Mouse (Mus musculus): ENCODE results near the gene Shroom3. TPM values are rescaled to one million over a fixed set of nuclear protein-coding genes. Genes with fewer than 3 reads are reported as not detected.

Gene Shroom3
- total RNA-seq, 2 experiments from 2014 or later = 8.5 to 9.7 TPM

- DNase-seq = peak; percentile 61
These were observed 125.5 kb downstream of the Shroom3 start for GRCm38 (mm10) chr5:92808503-92809415.

GRCm38 (mm10) chr5:92809416-92809750 lies 126.1 kb downstream of the Shroom3 start:
- DNase-seq = no peak

- DNase-seq = no peak
These were observed 127.8 kb downstream of the Shroom3 start for GRCm38 (mm10) chr5:92810922-92811533.

- no peak for DNase-seq
These were observed 128.5 kb downstream of the Shroom3 start for GRCm38 (mm10) chr5:92811761-92812160.

- no peak for DNase-seq
These were observed 129.7 kb downstream of the Shroom3 start for GRCm38 (mm10) chr5:92812936-92813335.

- DNase-seq = no peak
These were observed 130.3 kb downstream of the Shroom3 start for GRCm38 (mm10) chr5:92813562-92813961.

GRCm38 (mm10) chr5:92814621-92815020 lies 131.4 kb downstream of the Shroom3 start:
- DNase-seq = no peak

- DNase-seq = no peak
These were observed 134.0 kb downstream of the Shroom3 start for GRCm38 (mm10) chr5:92817122-92817822.

- no peak for DNase-seq
These were observed 138.1 kb downstream of the Shroom3 start for GRCm38 (mm10) chr5:92821370-92821769.

GRCm38 (mm10) chr5:92823495-92823894 lies 140.3 kb downstream of the Shroom3 start:
- no peak for DNase-seq

- no peak for DNase-seq
These were observed 141.2 kb downstream of the Shroom3 start for GRCm38 (mm10) chr5:92824304-92825009.

- no peak for DNase-seq
These were observed 147.2 kb downstream of the Shroom3 start for GRCm38 (mm10) chr5:92830391-92830790.

GRCm38 (mm10) chr5:92834513-92834912 lies 151.3 kb downstream of the Shroom3 start:
- no peak for DNase-seq

GRCm38 (mm10) chr5:92837311-92837710 lies 154.1 kb downstream of the Shroom3 start:
- DNase-seq = no peak

GRCm38 (mm10) chr5:92838351-92838784 lies 155.1 kb downstream of the Shroom3 start:
- DNase-seq = no peak

- DNase-seq = no peak
These were observed 156.1 kb downstream of the Shroom3 start for GRCm38 (mm10) chr5:92839314-92839713.

GRCm38 (mm10) chr5:92841474-92841873 lies 158.2 kb downstream of the Shroom3 start:
- DNase-seq = peak; percentile 8

- no peak for DNase-seq
These were observed 159.2 kb downstream of the Shroom3 start for GRCm38 (mm10) chr5:92842417-92842816.

GRCm38 (mm10) chr5:92842881-92843280 lies 159.6 kb downstream of the Shroom3 start:
- no peak for DNase-seq

- no peak for DNase-seq
These were observed 160.9 kb downstream of the Shroom3 start for GRCm38 (mm10) chr5:92843850-92844785.

- no peak for DNase-seq
These were observed 166.5 kb downstream of the Shroom3 start for GRCm38 (mm10) chr5:92849743-92850142.

All from adrenal gland, postnatal 10 days (tissue).